Mouse (Mus musculus): ENCODE data around the gene Aqp5.

GRCm38 (mm10) chr15:99615246-99615645 is 24.7 kb downstream of the Aqp5 start:
- TF ChIP-seq ZC3H11A (IDR thresholded peaks at IDR 0.05; ENCODE audit: borderline replicate concordance, low read depth, low read length) (no peak), CHD2 (IDR thresholded peaks at IDR 0.05; ENCODE audit: low read depth, low read length) (no peak)
